Comparison of ENCODE assay signal across 33 mouse cellular contexts in the genomic region with DNA sequence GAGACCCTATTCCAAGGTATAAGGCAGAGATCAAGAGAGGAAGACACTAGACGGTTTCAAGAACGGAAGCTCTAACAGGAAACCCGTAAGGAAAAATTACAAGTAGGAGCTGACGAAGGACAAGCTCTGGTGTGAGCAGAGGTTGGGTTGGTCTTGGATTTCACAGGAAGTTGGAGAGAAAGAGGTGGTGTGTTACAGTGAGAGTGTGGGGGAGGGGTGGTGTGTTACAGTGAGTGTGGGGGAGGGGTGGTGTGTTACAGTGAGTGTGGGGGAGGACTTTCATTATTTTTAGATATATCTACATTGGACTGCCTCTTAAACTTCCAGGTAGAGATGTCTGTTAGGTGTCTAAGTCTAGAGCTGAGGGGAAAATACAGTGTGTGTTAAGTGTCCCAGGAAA. TPM values are rescaled to one million over a fixed set of nuclear protein-coding genes. Genes with fewer than 3 reads are reported as not detected.
A peak's percentile ranks its signal among the peaks of the same experiment; 100 is the strongest.
DNase-seq lines count a peak whose midpoint lies in the region; ATAC-seq and TF ChIP-seq lines count a peak whose summit lies in the region.
"Had no signal": no experiment of that assay in that cellular context is flagged by ENCODE, and none has a peak within 500 bp of the region (broad histone marks: within the 10 kb centered on the region; RNA-seq: fewer than 3 reads in every experiment).

No protein-coding gene starts in this region.

- H3K4me2 ChIP-seq in liver, embryonic 13.5 days: peak overlapping the region; percentile 26; the same call in 1 of the 2 replicates
- no peak overlapping the region for H3K4me2 ChIP-seq in stomach, postnatal 0 days (replicated peaks; ENCODE audit: low read depth)
- H3K4me2 ChIP-seq: forebrain, embryonic 15.5 days; heart, embryonic 11.5 days; hindbrain, embryonic 12.5 days; kidney, embryonic 15.5 days; midbrain, embryonic 13.5 days had no signal

- no peak overlapping the region for H3K4me3 ChIP-seq in thymus, adult 2 months (ENCODE audit: control insufficient read depth, insufficient read depth, low read length)
- H3K4me3 ChIP-seq in liver, embryonic 13.5 days (replicated peaks): no peak overlapping the region
- H3K4me3 ChIP-seq in stomach, postnatal 0 days (ENCODE audit: low read depth, low read length): no peak overlapping the region
- H3K4me3 ChIP-seq: embryonic facial prominence, embryonic 10.5 days; forebrain, embryonic 15.5 days; hindbrain, embryonic 12.5 days; kidney, embryonic 15.5 days; left cerebral cortex, adult 2 months; limb, embryonic 10.5 days; megakaryocyte, embryonic 14.5 days; midbrain, embryonic 13.5 days had no signal

- H3K27ac ChIP-seq in thymus, adult 2 months (ENCODE audit: control insufficient read depth, insufficient read depth, low read length): no peak overlapping the region
- H3K27ac ChIP-seq in liver, embryonic 13.5 days: no peak overlapping the region
- no peak overlapping the region for H3K27ac ChIP-seq in stomach, postnatal 0 days (replicated peaks)
- H3K27ac ChIP-seq: embryonic facial prominence, embryonic 10.5 days; forebrain, embryonic 15.5 days; hindbrain, embryonic 12.5 days; kidney, embryonic 15.5 days; left cerebral cortex, adult 2 months; limb, embryonic 10.5 days; midbrain, embryonic 13.5 days had no signal

- peak; percentile 6 for DNase-seq in embryo, embryonic 10.5 days (ENCODE audit: low spot score)
- DNase-seq in embryo, embryonic 10 days (ENCODE audit: low spot score): no peak
- peak; percentile 19 for DNase-seq in thymus, postnatal 14 days
- DNase-seq in thymus, adult 2 months: no peak
- peak; percentile 3 for DNase-seq in liver, embryonic 13.5 days
- DNase-seq in stomach, postnatal 0 days (ENCODE audit: low spot score): no peak
- no peak for DNase-seq in left cerebral cortex, adult 8-10 months (ENCODE audit: low spot score in 2 of 2)
- DNase-seq: adrenal gland, adult 8-10 months; cerebellum, adult 18-20 months; cerebellum, postnatal 25 days; gastrocnemius, postnatal 10 days; heart, adult 11 months; heart, postnatal 10 days; kidney, adult 11 months; layer of hippocampus, adult 9-11 months; lung, postnatal 14 days; right cerebral cortex, postnatal 25 days had no signal

- H3K9me3 ChIP-seq in liver, embryonic 13.5 days (replicated peaks): no peaks in the 10 kb centered on the region
- no peaks in the 10 kb centered on the region for H3K9me3 ChIP-seq in stomach, postnatal 0 days (ENCODE audit: control insufficient read depth, low read length)
- H3K9me3 ChIP-seq: embryonic facial prominence, embryonic 10.5 days; forebrain, embryonic 15.5 days; G1E; hindbrain, embryonic 12.5 days; kidney, embryonic 15.5 days; limb, embryonic 10.5 days; midbrain, embryonic 13.5 days had no signal

- H3K36me3 ChIP-seq in thymus, adult 2 months (ENCODE audit: control insufficient read depth, insufficient read depth, low read length): no peaks in the 10 kb centered on the region
- H3K36me3 ChIP-seq in liver, embryonic 13.5 days: no peaks in the 10 kb centered on the region
- H3K36me3 ChIP-seq in stomach, postnatal 0 days (ENCODE audit: control insufficient read depth, insufficient read depth, low read length): no peaks in the 10 kb centered on the region
- H3K36me3 ChIP-seq: embryonic facial prominence, embryonic 10.5 days; forebrain, embryonic 15.5 days; G1E; hindbrain, embryonic 12.5 days; kidney, embryonic 15.5 days; limb, embryonic 10.5 days; midbrain, embryonic 13.5 days had no signal

- H3K9ac ChIP-seq in liver, embryonic 13.5 days: no peak overlapping the region
- H3K9ac ChIP-seq in stomach, postnatal 0 days (ENCODE audit: low read length): no peak overlapping the region
- H3K9ac ChIP-seq: forebrain, embryonic 15.5 days; hindbrain, embryonic 12.5 days; kidney, embryonic 15.5 days; midbrain, embryonic 13.5 days had no signal

- peaks cover 4% of the 10 kb centered on the region; the same call in 1 of the 2 replicates for H3K4me1 ChIP-seq in thymus, adult 2 months (replicated peaks; ENCODE audit: control insufficient read depth, insufficient read depth, low read length)
- H3K4me1 ChIP-seq in liver, embryonic 13.5 days (replicated peaks): peaks cover 25% of the 10 kb centered on the region
- no peaks in the 10 kb centered on the region for H3K4me1 ChIP-seq in stomach, postnatal 0 days (replicated peaks; ENCODE audit: control insufficient read depth, insufficient read depth)
- H3K4me1 ChIP-seq: embryonic facial prominence, embryonic 10.5 days; forebrain, embryonic 15.5 days; hindbrain, embryonic 12.5 days; kidney, embryonic 15.5 days; limb, embryonic 10.5 days; midbrain, embryonic 13.5 days had no signal

- WGBS in thymus, adult 2 months: 73% methylated on average over 4 of the region's 4 CpGs
- WGBS in liver, embryonic 13.5 days (ENCODE audit: insufficient replicate concordance): 20% methylated on average over 4 of the region's 4 CpGs
- 86% methylated on average over 4 of the region's 4 CpGs for WGBS in stomach, postnatal 0 days

- no peak for TF ChIP-seq CTCF in thymus, adult 2 months (IDR thresholded peaks at IDR 0.05; ENCODE audit: borderline replicate concordance, control insufficient read depth, extremely low read depth, insufficient read depth, low read length, poor library complexity)
- no peak for TF ChIP-seq CTCF in stomach, postnatal 0 days (IDR thresholded peaks at IDR 0.05; ENCODE audit: low read depth)

- ATAC-seq in liver, embryonic 13.5 days (ENCODE audit: low read depth): peak; percentile 50; the same call in 1 of the 2 replicates
- ATAC-seq in megakaryocyte progenitor cell, adult 5-6 weeks (replicated peaks; ENCODE audit: poor library complexity): peak; percentile 29; the same call in 1 of the 2 replicates
- no peak for ATAC-seq in stomach, postnatal 0 days (ENCODE audit: low FRiP score, low TSS enrichment)
- ATAC-seq: activated CD4-positive, CD25-positive, alpha-beta regulatory T cell, adult 4 months; forebrain, embryonic 15.5 days; midbrain, embryonic 13.5 days had no signal

- H3K27me3 ChIP-seq in thymus, adult 2 months (ENCODE audit: control insufficient read depth, insufficient read depth, low read length): no peaks in the 10 kb centered on the region
- H3K27me3 ChIP-seq in liver, embryonic 13.5 days: no peaks in the 10 kb centered on the region
- no peaks in the 10 kb centered on the region for H3K27me3 ChIP-seq in stomach, postnatal 0 days (ENCODE audit: control insufficient read depth, insufficient read depth, low read length)
- H3K27me3 ChIP-seq: forebrain, embryonic 15.5 days; hindbrain, embryonic 12.5 days; kidney, embryonic 15.5 days; megakaryocyte, embryonic 14.5 days; midbrain, embryonic 13.5 days had no signal

- TF ChIP-seq EP300 in stomach, postnatal 0 days (optimal IDR thresholded peaks at IDR 0.05): no peak

- no peak for TF ChIP-seq POLR2A in thymus, adult 2 months (IDR thresholded peaks at IDR 0.05; ENCODE audit: control insufficient read depth, extremely low read depth, insufficient read depth, low read length, poor library complexity)

RNA-seq across cellular contexts. Expression of a gene that starts 16.4 kb away (rescaled TPM):
- 0.11 and 0.16 TPM in 2 replicates for polyA plus RNA-seq in thymus, adult 2 months (2012; rRNA removed)
- not detected in 2 replicates for polyA plus RNA-seq in liver, embryonic 13.5 days (2015; fragmentation: Nextera tagmentation; extraction: Ambion mirVana)
- not detected in 2 replicates for total RNA-seq in megakaryocyte progenitor cell, adult 5-6 weeks (2015)
- 0.10 and 0.12 TPM in 2 replicates for total RNA-seq in megakaryocyte progenitor cell, adult 5-6 weeks (2017)
- 0.08 and 0.12 TPM in 2 replicates for polyA plus RNA-seq in stomach, postnatal 0 days (2015; fragmentation: Nextera tagmentation; extraction: Ambion mirVana)
- total RNA-seq in left cerebral cortex, adult 8-10 months (2022): under 1 TPM in 1 of 4 experiments, not detected in 3; 0.19 TPM
- total RNA-seq: heart, postnatal 10 days; liver, adult 2 months; monocyte, adult 5-6 weeks had no signal
- polyA plus RNA-seq: activated CD4-positive, CD25-positive, alpha-beta regulatory T cell, adult 4 months; embryonic facial prominence, embryonic 10.5 days; G1E; heart, embryonic 11.5 days; hindbrain, embryonic 12.5 days; limb, embryonic 10.5 days; liver, adult 2 months; midbrain, embryonic 13.5 days; neural tube, embryonic 11.5 days; spleen, adult 2 months had no signal

RNA-seq across cellular contexts. Expression of a gene that starts 38.5 kb away (rescaled TPM):
- 2.5 and 2.6 TPM in 2 replicates for polyA plus RNA-seq in thymus, adult 2 months (2012; rRNA removed)
- polyA plus RNA-seq in liver, embryonic 13.5 days (2015; fragmentation: Nextera tagmentation; extraction: Ambion mirVana): 6.1 and 7.5 TPM in 2 replicates
- 0.85 and 1.4 TPM in 2 replicates for total RNA-seq in megakaryocyte progenitor cell, adult 5-6 weeks (2015)
- 1.4 and 2.1 TPM in 2 replicates for total RNA-seq in megakaryocyte progenitor cell, adult 5-6 weeks (2017)
- 9.9 TPM in 2 replicates for polyA plus RNA-seq in stomach, postnatal 0 days (2015; fragmentation: Nextera tagmentation; extraction: Ambion mirVana)
- total RNA-seq in left cerebral cortex, adult 8-10 months (2022): 1 to 10 TPM; 3.2 to 5.0 (median 4.3) TPM
- polyA plus RNA-seq: G1E had no signal

Comparison
In these comparisons a context has a peak if more than half of its experiments do, and no peak if none do; other contexts are left out.
1. DNase-seq: peak in embryo, embryonic 10.5 days (single experiment), thymus, postnatal 14 days (single experiment) and liver, embryonic 13.5 days (single experiment); none in embryo, embryonic 10 days (single experiment), thymus, adult 2 months (single experiment), stomach, postnatal 0 days (single experiment) and left cerebral cortex, adult 8-10 months (0 of 2).